Mouse (Mus musculus): Measurements from ENCODE around the gene Dyrk1a.

The Dyrk1a gene

GRCm38 (mm10) chr16:94559282-94559681, 10.5 kb upstream of the Dyrk1a start:
- DNase-seq (ENCODE audit: low read depth, low spot score) = no peak

DNA sequence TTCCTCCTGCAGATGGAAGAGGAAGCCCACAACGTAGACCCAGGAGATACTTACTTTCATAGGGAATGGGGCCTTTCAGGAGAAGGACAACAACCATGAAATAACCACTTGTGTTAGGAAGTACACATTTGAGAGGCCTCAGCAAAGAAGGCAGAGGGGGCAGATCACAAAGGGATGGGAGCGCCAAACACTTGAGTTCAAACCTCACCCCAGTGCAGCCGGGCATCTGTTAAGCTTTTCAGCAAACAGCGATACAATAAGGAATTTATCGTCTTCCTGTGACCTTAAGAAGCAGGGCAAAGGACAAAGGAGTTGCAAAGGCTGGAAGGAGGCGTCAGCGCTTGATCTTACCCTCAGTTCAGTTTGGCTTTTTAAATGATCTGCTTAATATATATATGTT, 10.0 kb upstream of the Dyrk1a start:
- no peak for DNase-seq (ENCODE audit: low read depth, low spot score)

DNA sequence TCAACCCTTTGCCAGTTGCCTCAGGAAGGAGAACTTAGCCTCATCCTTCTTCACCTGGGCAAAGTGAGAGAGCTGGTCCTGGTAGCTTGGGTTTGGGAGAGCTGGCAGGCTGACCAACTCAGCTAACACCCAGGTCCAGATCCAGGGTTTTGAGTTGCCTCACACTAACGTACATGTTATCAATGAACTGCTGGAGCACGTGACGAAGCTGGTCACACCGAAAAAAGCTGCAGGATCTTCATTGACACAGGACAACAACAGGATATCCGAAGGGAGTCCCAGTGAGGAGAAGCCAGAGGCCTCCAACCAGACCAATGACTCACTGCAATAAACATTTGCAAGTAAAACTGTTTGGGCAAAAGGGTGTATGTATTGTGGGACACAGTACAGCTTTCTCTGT, 9.2 kb upstream of the Dyrk1a start:
- no peak for DNase-seq (ENCODE audit: low read depth, low spot score)

GRCm38 (mm10) chr16:94566124-94566523, 3.7 kb upstream of the Dyrk1a start:
- DNase-seq (ENCODE audit: low read depth, low spot score) = no peak

- DNase-seq (ENCODE audit: low read depth, low spot score) = no peak
Measured at GRCm38 (mm10) chr16:94566834-94567585, 2.8 kb upstream of the Dyrk1a start.

- no peak for DNase-seq (ENCODE audit: low read depth, low spot score)
Measured at GRCm38 (mm10) chr16:94567751-94568150, 2.1 kb upstream of the Dyrk1a start.

- DNase-seq (ENCODE audit: low read depth, low spot score) = peak; percentile 21
Measured at GRCm38 (mm10) chr16:94568335-94569228, 1.2 kb upstream of the Dyrk1a start.

GRCm38 (mm10) chr16:94570361-94571041, 691 bp downstream of the Dyrk1a start:
- DNase-seq (ENCODE audit: low read depth, low spot score) = peak; percentile 70

DNA sequence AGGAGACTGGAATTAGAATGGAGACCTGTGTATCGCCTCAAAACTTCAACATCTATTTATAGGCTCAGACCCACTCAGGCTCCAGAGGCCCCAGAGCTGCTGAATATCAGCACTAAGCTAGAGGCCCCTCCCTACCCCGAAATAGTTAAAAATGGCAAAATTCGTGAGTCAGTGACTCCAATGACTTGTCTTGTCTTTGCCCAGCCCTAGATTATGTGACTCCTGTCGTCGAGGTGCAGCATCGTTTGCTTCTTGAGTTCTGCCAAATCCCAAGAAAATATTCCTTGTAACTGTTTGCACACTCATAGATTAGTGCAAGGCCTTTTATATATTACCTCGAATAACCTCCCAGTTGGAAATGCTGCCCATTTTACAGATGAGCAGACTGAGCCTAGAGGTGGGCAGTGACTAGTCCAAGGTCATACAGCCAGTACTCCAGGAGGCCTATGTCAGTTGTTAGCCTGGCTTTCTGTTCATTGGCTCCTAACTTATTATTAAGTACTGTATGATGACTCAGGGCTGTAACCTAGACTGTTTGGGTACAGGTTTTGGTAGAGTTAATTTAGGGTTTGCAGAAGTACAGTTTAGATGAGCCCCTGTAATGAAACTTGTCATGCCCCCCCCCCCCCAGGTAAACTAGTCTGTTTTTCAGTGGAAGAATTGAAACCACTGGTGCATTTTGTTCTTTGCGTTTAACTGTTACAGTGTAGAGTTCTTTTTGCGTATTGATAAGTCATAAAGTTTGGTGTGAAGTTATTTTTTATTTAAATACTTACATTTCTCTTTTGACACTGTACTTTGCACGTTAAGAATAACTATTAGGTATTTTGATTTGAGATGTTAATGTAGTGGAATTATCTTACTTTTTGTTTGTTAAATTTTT, 1.5 kb downstream of the Dyrk1a start:
- DNase-seq (ENCODE audit: low read depth, low spot score) = peak; percentile 25

GRCm38 (mm10) chr16:94572422-94572821, 2.6 kb downstream of the Dyrk1a start:
- peak; percentile 32 for DNase-seq (ENCODE audit: low read depth, low spot score)

DNA sequence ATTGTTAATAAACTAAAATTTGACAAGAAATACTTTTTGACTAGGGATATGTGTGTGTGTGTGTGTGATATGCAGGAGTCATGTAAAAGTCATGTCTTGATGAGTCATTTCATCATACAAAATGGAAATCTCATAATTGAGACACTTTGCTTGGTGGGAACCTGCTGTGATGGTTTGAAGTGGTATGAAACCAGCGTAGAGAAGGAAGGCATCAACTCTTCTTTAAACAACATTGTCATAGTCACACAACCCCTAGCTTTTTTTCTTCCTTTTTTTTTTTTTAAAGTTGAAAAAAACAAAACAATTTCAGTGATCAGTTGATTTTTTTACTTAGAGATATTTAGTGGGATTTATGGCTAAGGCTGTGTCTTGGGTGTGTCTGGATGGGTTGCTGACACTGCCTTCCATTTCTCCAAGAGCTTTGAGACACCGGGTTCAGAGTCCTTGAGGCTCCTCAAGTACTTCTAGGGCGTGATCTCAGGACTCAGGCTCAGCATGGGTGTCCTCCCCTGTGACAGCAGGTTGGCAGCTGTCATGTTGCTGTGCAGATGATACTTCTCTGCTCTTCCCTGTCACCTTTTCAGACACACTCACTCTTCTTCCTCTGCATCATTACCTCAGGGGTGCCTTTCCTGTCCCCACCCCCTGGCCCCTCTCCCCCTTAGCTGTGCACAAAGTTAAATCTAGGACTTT, 4.4 kb downstream of the Dyrk1a start:
- DNase-seq (ENCODE audit: low read depth, low spot score) = peak; percentile 44

- no peak for DNase-seq (ENCODE audit: low read depth, low spot score)
Measured at GRCm38 (mm10) chr16:94574718-94575094, 4.9 kb downstream of the Dyrk1a start.

- no peak for DNase-seq (ENCODE audit: low read depth, low spot score)
Measured at GRCm38 (mm10) chr16:94575757-94576156, 5.9 kb downstream of the Dyrk1a start.

GRCm38 (mm10) chr16:94579348-94579747, 9.5 kb downstream of the Dyrk1a start:
- DNase-seq (ENCODE audit: low read depth, low spot score) = no peak

DNA sequence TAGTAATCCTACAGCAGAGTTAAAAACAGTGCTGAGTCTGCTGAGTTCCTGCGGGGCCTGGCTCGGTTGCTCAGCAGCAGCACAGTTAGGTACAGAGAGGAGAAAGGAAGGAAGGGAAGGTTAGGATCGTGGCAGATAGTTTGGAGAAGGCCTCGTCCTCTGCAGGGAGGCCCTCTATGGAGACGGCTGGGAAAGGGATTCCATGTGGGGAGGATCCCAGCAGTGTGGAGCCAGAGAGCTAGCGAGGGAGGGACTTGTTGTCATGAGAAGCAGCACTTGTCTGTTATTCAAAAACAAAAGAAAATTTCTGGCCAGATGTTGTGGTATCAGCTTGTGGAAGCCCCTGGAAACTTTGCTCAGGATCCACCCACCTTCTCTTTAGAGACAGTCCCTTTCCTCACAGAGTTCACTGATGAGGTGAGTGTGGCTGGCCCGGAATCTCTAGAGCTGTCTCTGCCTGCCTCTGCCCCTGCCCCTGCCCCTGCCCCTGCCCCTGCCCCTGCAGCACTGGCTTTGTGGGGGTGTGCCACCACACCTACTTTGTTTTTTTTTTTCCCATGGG, 11.1 kb downstream of the Dyrk1a start:
- DNase-seq (ENCODE audit: low read depth, low spot score) = peak; percentile 36

GRCm38 (mm10) chr16:94586349-94586990, 16.7 kb downstream of the Dyrk1a start:
- no peak for DNase-seq (ENCODE audit: low read depth, low spot score)

DNA sequence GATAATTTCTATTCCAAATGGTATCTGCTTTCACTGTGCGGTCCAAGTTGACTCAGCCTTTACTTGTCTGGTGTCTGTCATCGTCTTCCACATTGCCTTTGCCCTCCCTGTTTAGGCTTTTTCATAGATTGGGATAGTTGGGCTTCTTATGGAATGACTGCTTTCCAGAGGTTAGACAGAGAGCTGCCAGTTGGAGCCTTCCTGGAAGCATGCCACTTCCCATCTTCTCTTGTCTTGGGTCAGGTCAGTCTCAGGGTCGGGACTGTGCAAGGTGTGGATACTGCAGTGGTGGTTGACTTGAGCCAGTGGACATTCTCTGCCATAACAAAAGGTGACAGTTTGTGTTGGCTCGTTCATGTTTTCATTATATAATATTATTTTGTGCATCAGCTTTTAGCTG, 17.7 kb downstream of the Dyrk1a start:
- no peak for DNase-seq (ENCODE audit: low read depth, low spot score)

DNA sequence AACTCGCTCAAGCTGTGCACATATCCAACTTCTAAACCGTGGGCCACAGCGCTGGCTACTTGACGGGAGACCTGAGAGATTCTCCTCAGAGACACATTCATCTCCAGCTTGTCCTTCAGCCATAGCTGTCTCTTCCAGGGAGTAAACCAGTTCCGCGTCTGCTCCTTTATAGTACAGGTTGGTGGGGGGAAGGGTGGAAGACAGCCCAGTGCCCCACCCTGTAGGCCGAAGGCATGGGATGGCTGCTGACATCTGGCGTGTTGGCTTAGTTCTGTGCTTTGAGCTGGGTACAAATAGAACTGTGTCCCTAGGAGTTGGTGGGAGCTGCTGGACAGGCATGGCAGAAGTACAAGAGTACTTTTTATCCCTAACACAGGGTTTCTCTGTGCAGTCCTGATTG, 18.4 kb downstream of the Dyrk1a start:
- DNase-seq (ENCODE audit: low read depth, low spot score) = no peak

- DNase-seq (ENCODE audit: low read depth, low spot score) = peak; percentile 46
Measured at GRCm38 (mm10) chr16:94588974-94589373, 19.2 kb downstream of the Dyrk1a start.

DNA sequence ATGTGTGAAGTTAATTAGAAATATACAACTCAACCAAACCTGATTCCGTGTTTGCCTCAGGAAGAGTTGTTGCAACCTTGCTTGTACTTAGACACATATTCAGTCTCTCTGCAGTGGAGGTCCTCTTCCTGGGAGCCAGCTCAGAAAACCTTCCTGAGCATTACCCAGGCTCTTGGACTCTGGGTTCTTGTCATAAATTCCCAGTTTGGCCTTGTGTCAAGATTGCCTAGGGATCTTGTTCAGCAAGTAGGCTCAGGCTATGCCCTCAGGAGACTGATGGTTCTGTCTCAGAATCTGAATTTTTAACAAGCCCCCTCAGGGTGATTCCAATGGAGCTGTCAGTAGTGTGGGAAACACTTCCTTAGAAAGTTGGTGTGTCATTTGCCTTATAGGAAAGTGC, 19.8 kb downstream of the Dyrk1a start:
- DNase-seq (ENCODE audit: low read depth, low spot score) = no peak

Measured in CD4-positive helper T cell, adult 2 months (primary cell).